Mouse (Mus musculus) cerebellum, postnatal 36 days (tissue): ENCODE measurements around the gene Pgam1.
A peak's percentile ranks its signal among the peaks of the same experiment; 100 is the strongest.
"Not testable (repeated sequence)": the region's sequence is repeated elsewhere in the genome, so short reads cannot be mapped to it uniquely, and the experiment has no call there.

ENCODE experiments used
- DNase-seq, 2 experiments: peaks; one replicate each; pipeline ENCODE4 v3.0.0; 2021 to 2022; ENCODE audit warnings: mixed read lengths in 2 of 2

The Pgam1 gene

GRCm38 (mm10) chr19:41912121-41913080 is 678 bp downstream of the Pgam1 start:
- DNase-seq, result peak; percentile 52 to 54

- DNase-seq, result no peak
Observed at GRCm38 (mm10) chr19:41913774-41914591, 2.3 kb downstream of the Pgam1 start.

GRCm38 (mm10) chr19:41914592-41914882 is 2.8 kb downstream of the Pgam1 start:
- not testable (repeated sequence) for DNase-seq

- no peak for DNase-seq
Observed at GRCm38 (mm10) chr19:41915294-41915693, 3.6 kb downstream of the Pgam1 start.

GRCm38 (mm10) chr19:41916853-41917252 is 5.1 kb downstream of the Pgam1 start:
- no peak for DNase-seq

- no peak for DNase-seq
Observed at GRCm38 (mm10) chr19:41919471-41919870, 7.7 kb downstream of the Pgam1 start.

- DNase-seq, result no peak
Observed at GRCm38 (mm10) chr19:41920412-41921067, 8.8 kb downstream of the Pgam1 start.

GRCm38 (mm10) chr19:41932686-41933085 is 21.0 kb downstream of the Pgam1 start:
- no peak for DNase-seq

- peak; percentile 98 to 99 for DNase-seq
Observed at GRCm38 (mm10) chr19:41933179-41934086, 21.7 kb downstream of the Pgam1 start, which contains the start of the genes Exosc1 and Zdhhc16. TSS of gene Exosc1 (minus strand) at chr19:41933423. TSS of gene Zdhhc16 (plus strand) at chr19:41933480.

GRCm38 (mm10) chr19:41934124-41934523 is 22.4 kb downstream of the Pgam1 start:
- DNase-seq, result no peak

- DNase-seq, result no peak
Observed at GRCm38 (mm10) chr19:41935921-41936320, 24.2 kb downstream of the Pgam1 start.

- DNase-seq, result no peak
Observed at GRCm38 (mm10) chr19:41938539-41938938, 26.8 kb downstream of the Pgam1 start.

GRCm38 (mm10) chr19:41943841-41944240 is 32.1 kb downstream of the Pgam1 start:
- no peak for DNase-seq

GRCm38 (mm10) chr19:41952287-41952686 is 40.6 kb downstream of the Pgam1 start:
- no peak for DNase-seq

GRCm38 (mm10) chr19:41953574-41953973 is 41.9 kb downstream of the Pgam1 start:
- no peak for DNase-seq
